Comparison of ENCODE assay signal across 8 mouse cellular contexts in the genomic region with DNA sequence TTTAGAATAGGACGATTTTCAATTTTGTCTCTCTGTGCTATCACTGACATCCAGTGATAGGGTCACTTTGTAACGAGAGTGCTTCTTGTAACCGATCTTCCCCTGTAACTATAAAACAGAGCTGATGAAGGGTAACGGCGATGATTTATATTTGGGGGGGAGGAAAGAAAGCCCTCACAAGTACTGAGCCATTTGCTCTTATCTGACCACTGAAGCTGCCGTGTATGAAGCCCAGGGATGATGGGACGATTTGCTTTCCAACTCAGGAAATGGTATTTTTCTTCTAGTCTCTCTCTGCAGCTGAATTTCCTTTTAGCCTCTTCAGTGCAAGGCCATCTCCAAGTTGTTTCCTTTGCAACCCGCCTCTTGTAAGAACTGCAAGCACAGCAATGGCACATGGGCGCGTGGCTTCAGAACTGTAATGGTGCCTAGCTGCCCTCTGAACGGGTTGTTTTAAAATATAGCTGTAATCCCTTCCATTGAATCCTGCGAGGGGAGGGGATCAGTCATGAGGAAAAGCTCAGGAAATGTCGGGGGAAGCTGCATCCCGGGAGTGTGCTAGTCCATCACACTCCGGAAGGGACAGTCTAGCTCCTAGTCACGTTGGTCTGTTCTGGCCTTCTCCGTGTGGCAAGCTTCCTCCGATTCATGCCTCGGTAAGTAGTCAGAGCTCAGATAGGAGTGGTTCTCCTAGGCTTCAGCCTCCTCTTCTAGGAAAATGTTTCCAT.
DNase-seq lines count a peak whose midpoint lies in the region; ATAC-seq lines count a peak whose summit lies in the region.

No protein-coding gene starts in this region.

- peak; percentile 48 to 66 for DNase-seq in adrenal gland, adult (ENCODE audit: inconsistent age in 2 of 2, low spot score in 1 of 2)
- no peak for DNase-seq in adrenal gland, postnatal 25 days
- DNase-seq in liver: peak; percentile 17
- no peak for DNase-seq in right cerebral cortex, adult 18-20 months
- no peak for DNase-seq in layer of hippocampus, postnatal 10 days (ENCODE audit: low spot score in 2 of 2)
- no peak for DNase-seq in left cerebral cortex, adult 18-20 months (ENCODE audit: low spot score in 2 of 2)

- H3K4me2 ChIP-seq in heart, embryonic 14.5 days (ENCODE audit: low read length): peak overlapping the region; percentile 39
- peak overlapping the region; percentile 17 for H3K4me2 ChIP-seq in midbrain, embryonic 16.5 days (ENCODE audit: low read length)

- no peaks in the 10 kb centered on the region for H3K36me3 ChIP-seq in heart, embryonic 14.5 days (ENCODE audit: control insufficient read depth, insufficient read depth, low read length)
- no peaks in the 10 kb centered on the region for H3K36me3 ChIP-seq in midbrain, embryonic 16.5 days (ENCODE audit: control insufficient read depth, insufficient read depth, low read length)

- peak overlapping the region; percentile 63 to 80 for H3K27ac ChIP-seq in heart, embryonic 14.5 days (replicated peaks in 1 of 2; ENCODE audit: control insufficient read depth in 1 of 2, insufficient read depth in 1 of 2, low read depth in 2 of 2, low read length in 2 of 2)
- H3K27ac ChIP-seq in midbrain, embryonic 16.5 days (ENCODE audit: low read length): peak overlapping the region; percentile 50; the same call in 1 of the 2 replicates

- no peak overlapping the region for H3K4me3 ChIP-seq in heart, embryonic 14.5 days (ENCODE audit: control insufficient read depth in 1 of 2, insufficient read depth in 1 of 2, low read depth in 1 of 2, low read length in 2 of 2)
- H3K4me3 ChIP-seq in midbrain, embryonic 16.5 days (ENCODE audit: low read depth, low read length): no peak overlapping the region

- peak; percentile 83 for ATAC-seq in heart, embryonic 14.5 days (ENCODE audit: insufficient number of reproducible peaks, insufficient read depth, low FRiP score, low read depth)
- ATAC-seq in midbrain, embryonic 16.5 days: peak; percentile 61

- H3K9ac ChIP-seq in heart, embryonic 14.5 days (ENCODE audit: low read length): no peak overlapping the region
- no peak overlapping the region for H3K9ac ChIP-seq in midbrain, embryonic 16.5 days (ENCODE audit: low read depth, low read length)

- H3K27me3 ChIP-seq in heart, embryonic 14.5 days (ENCODE audit: control insufficient read depth, insufficient read depth, low read length): no peaks in the 10 kb centered on the region
- H3K27me3 ChIP-seq in midbrain, embryonic 16.5 days (ENCODE audit: control insufficient read depth, insufficient read depth, low read depth, low read length): no peaks in the 10 kb centered on the region

- WGBS in heart, embryonic 14.5 days: 45% methylated on average over 19 of the region's 19 CpGs
- WGBS in midbrain, embryonic 16.5 days: 49% methylated on average over 19 of the region's 19 CpGs

- peaks cover 4 to 11% of the 10 kb centered on the region in 2 experiments; a peak in 3 of 4 replicates for H3K4me1 ChIP-seq in heart, embryonic 14.5 days (ENCODE audit: control insufficient read depth in 2 of 2, insufficient read depth in 2 of 2, low read length in 2 of 2)
- peaks cover 7% of the 10 kb centered on the region for H3K4me1 ChIP-seq in midbrain, embryonic 16.5 days (ENCODE audit: control insufficient read depth, insufficient read depth, low read length)

- H3K9me3 ChIP-seq in heart, embryonic 14.5 days (ENCODE audit: control insufficient read depth, low read length): no peaks in the 10 kb centered on the region
- H3K9me3 ChIP-seq in midbrain, embryonic 16.5 days (replicated peaks; ENCODE audit: control insufficient read depth, low read length, poor library complexity, severe bottlenecking): no peaks in the 10 kb centered on the region

Comparison
In these comparisons a context has a peak if more than half of its experiments do, and no peak if none do; other contexts are left out.
1. DNase-seq: peak in adrenal gland, adult (2 of 2) and liver (single experiment); none in adrenal gland, postnatal 25 days (single experiment), right cerebral cortex, adult 18-20 months (single experiment), layer of hippocampus, postnatal 10 days (0 of 2) and left cerebral cortex, adult 18-20 months (0 of 2).